Mouse (Mus musculus): ENCODE results near the gene BC067074.

- TF ChIP-seq MAX (IDR thresholded peaks at IDR 0.05; ENCODE audit: low read depth) (no peak), POLR2A (IDR thresholded peaks at IDR 0.05; ENCODE audit: insufficient read length, low read depth) (no peak), CEBPB (IDR thresholded peaks at IDR 0.05; ENCODE audit: insufficient read depth, poor library complexity, severe bottlenecking) (no peak), REST (IDR thresholded peaks at IDR 0.05; ENCODE audit: insufficient read depth, insufficient read length) (no peak), E2F4 (IDR thresholded peaks at IDR 0.05; ENCODE audit: insufficient read depth) (no peak)
These were observed 3.0 kb downstream of the BC067074 start for GRCm38 (mm10) chr13:113295817-113296485.

Measured in myocyte (in vitro differentiated cells).